In genomic region chr10:83107921-83108738, GRCm38 (mm10) we compare ENCODE assay signal across 9 mouse cellular contexts.
DNase-seq lines count a peak whose midpoint lies in the region; ATAC-seq lines count a peak whose summit lies in the region.
"Had no signal": no experiment of that assay in that cellular context is flagged by ENCODE, and none has a peak within 500 bp of the region (broad histone marks: within the 10 kb centered on the region; RNA-seq: fewer than 3 reads in every experiment).

No protein-coding gene starts in this region.

- no peak overlapping the region for H3K4me3 ChIP-seq in forebrain, embryonic 16.5 days (replicated peaks; ENCODE audit: low read length)
- H3K4me3 ChIP-seq in neural tube, embryonic 13.5 days = no peak overlapping the region

- H3K4me2 ChIP-seq in forebrain, embryonic 16.5 days (ENCODE audit: low read length) = peak overlapping the region; percentile 18
- H3K4me2 ChIP-seq in neural tube, embryonic 13.5 days = no peak overlapping the region

- no peaks in the 10 kb centered on the region for H3K9me3 ChIP-seq in forebrain, embryonic 16.5 days (ENCODE audit: control insufficient read depth, low read length)
- H3K9me3 ChIP-seq in neural tube, embryonic 13.5 days = no peaks in the 10 kb centered on the region

- peak; percentile 46 for DNase-seq in embryo, embryonic 10 days (ENCODE audit: low spot score)
- DNase-seq in embryo, embryonic 9.5 days (ENCODE audit: extremely low spot score) = no peak
- peak; percentile 23 for DNase-seq in lung, postnatal 10 days
- DNase-seq in lung, postnatal 25 days (ENCODE audit: low spot score) = no peak
- DNase-seq in cerebellum, postnatal 4 days (ENCODE audit: low spot score in 2 of 2) = no peak

- H3K36me3 ChIP-seq in forebrain, embryonic 16.5 days (ENCODE audit: control insufficient read depth, insufficient read depth) = no peaks in the 10 kb centered on the region
- no peaks in the 10 kb centered on the region for H3K36me3 ChIP-seq in neural tube, embryonic 13.5 days

- H3K9ac ChIP-seq in forebrain, embryonic 16.5 days (replicated peaks; ENCODE audit: low read depth, low read length) = 0 out of 2 replicates have a peak overlapping the region, but pooled peaks have one; percentile 11
- no peak overlapping the region for H3K9ac ChIP-seq in neural tube, embryonic 13.5 days
- H3K9ac ChIP-seq: liver, embryonic 14.5 days had no signal

- H3K27ac ChIP-seq in forebrain, embryonic 16.5 days (ENCODE audit: low read length) = peak overlapping the region; percentile 13
- peak overlapping the region; percentile 59 for H3K27ac ChIP-seq in neural tube, embryonic 13.5 days (replicated peaks)
- H3K27ac ChIP-seq: liver, embryonic 14.5 days had no signal

- ATAC-seq in forebrain, embryonic 16.5 days = peak; percentile 23; the same call in 1 of the 2 replicates
- no peak for ATAC-seq in neural tube, embryonic 13.5 days (ENCODE audit: low read depth)
- ATAC-seq in inflammation-experienced regulatory T-cells, adult 6 months = no peak

- 15% methylated on average over 21 of the region's 21 CpGs for WGBS in forebrain, embryonic 16.5 days
- 26% methylated on average over 21 of the region's 21 CpGs for WGBS in neural tube, embryonic 13.5 days

- peaks cover 62% of the 10 kb centered on the region for H3K4me1 ChIP-seq in forebrain, embryonic 16.5 days (replicated peaks; ENCODE audit: control insufficient read depth, insufficient read depth, low read length)
- peaks cover 71% of the 10 kb centered on the region for H3K4me1 ChIP-seq in neural tube, embryonic 13.5 days (replicated peaks)

- H3K27me3 ChIP-seq in forebrain, embryonic 16.5 days (replicated peaks; ENCODE audit: control insufficient read depth, insufficient read depth, low read length) = no peaks in the 10 kb centered on the region
- no peaks in the 10 kb centered on the region for H3K27me3 ChIP-seq in neural tube, embryonic 13.5 days

Comparison
In these comparisons a context has a peak if more than half of its experiments do, and no peak if none do; other contexts are left out.
1. DNase-seq: peak in embryo, embryonic 10 days (single experiment) and lung, postnatal 10 days (single experiment); none in embryo, embryonic 9.5 days (single experiment), lung, postnatal 25 days (single experiment) and cerebellum, postnatal 4 days (0 of 2).